Mouse (Mus musculus) CH12.LX (cell line): ENCODE measurements around the gene Cspg4. TPM values are rescaled to one million over a fixed set of nuclear protein-coding genes. Genes with fewer than 3 reads are reported as not detected.

Source experiments
- DNase-seq: peaks from one replicate; pipeline ENCODE4 v3.0.0-alpha.2; 2013; ENCODE audit errors: extremely low read depth
- H3K27ac ChIP-seq: 2 replicates; pipeline ENCODE4 v1.5.1; 2012; ENCODE audit warnings: low read depth, mild to moderate bottlenecking, control low read depth, moderate library complexity; ENCODE audit not compliant: insufficient read depth
- H3K27me3 ChIP-seq: replicated peaks from 2 replicates; pipeline ENCODE3; 2012; ENCODE audit warnings: inconsistent platforms
- H3K36me3 ChIP-seq, 2 experiments: replicated peaks in 1 of 2; 2 replicates each; pipeline versions ENCODE3 to v1.6.1; 2012; ENCODE audit warnings: inconsistent platforms in 1 of 2, low read length in 1 of 2, mild to moderate bottlenecking in 1 of 2, mixed read lengths in 1 of 2, moderate library complexity in 1 of 2; ENCODE audit not compliant: control insufficient read depth in 1 of 2, insufficient read depth in 1 of 2
- H3K4me1 ChIP-seq, 2 experiments: 2 replicates each; pipeline ENCODE4 v1.6.1; 2012; ENCODE audit warnings: inconsistent platforms in 1 of 2, moderate library complexity in 1 of 2; ENCODE audit not compliant: insufficient read depth in 2 of 2, control insufficient read depth in 1 of 2
- H3K4me2 ChIP-seq: 2 replicates; pipeline ENCODE4 v1.6.1; 2012; ENCODE audit warnings: low read depth, mild to moderate bottlenecking, control low read depth; ENCODE audit not compliant: poor library complexity, insufficient read depth, severe bottlenecking
- H3K4me3 ChIP-seq, 3 experiments: fragments of 150-350 bp in 1 of 3; sonication (generic) in 1 of 3; replicated peaks in 1 of 3; 2 replicates each; pipeline versions ENCODE3 to v1.5.1; 2011 to 2012; ENCODE audit warnings: low read depth in 2 of 3, low read length in 2 of 3, mild to moderate bottlenecking in 2 of 3, moderate library complexity in 2 of 3, control low read depth in 1 of 3, improper control_type of control experiment in 1 of 3, inconsistent platforms in 1 of 3, mixed read lengths in 1 of 3; ENCODE audit not compliant: poor library complexity in 1 of 3
- H3K79me2 ChIP-seq: replicated peaks from 2 replicates; pipeline ENCODE4 v1.6.1; 2012; ENCODE audit warnings: mild to moderate bottlenecking, moderate library complexity; ENCODE audit not compliant: control insufficient read depth, poor library complexity, insufficient read depth, severe bottlenecking; ENCODE audit errors: extremely low read depth
- H3K9ac ChIP-seq: 2 replicates; pipeline ENCODE4 v1.6.1; 2012; ENCODE audit warnings: low read depth, mild to moderate bottlenecking, control low read depth, moderate library complexity; ENCODE audit not compliant: insufficient read depth
- H3K9me3 ChIP-seq: replicated peaks from 2 replicates; pipeline ENCODE3; 2012; ENCODE audit warnings: low read length, inconsistent platforms, mixed read lengths
- BHLHE40 ChIP-seq: IDR thresholded peaks from 2 replicates; pipeline ENCODE4 v1.6.1; 2011; ENCODE audit warnings: mild to moderate bottlenecking, low read depth, low read length, improper control_type of control experiment
- CHD1 ChIP-seq: IDR thresholded peaks from 2 replicates; pipeline ENCODE4 v1.6.1; 2012; ENCODE audit warnings: low read depth, low read length, improper control_type of control experiment, inconsistent platforms
- CHD2 ChIP-seq: IDR thresholded peaks from 2 replicates; pipeline ENCODE4 v1.6.1; 2011; ENCODE audit warnings: low read length, improper control_type of control experiment
- ELF1 ChIP-seq: IDR thresholded peaks from 2 replicates; pipeline ENCODE4 v1.6.1; 2014; ENCODE audit warnings: low read depth, mild to moderate bottlenecking, inconsistent platforms, low read length, improper control_type of control experiment
- EP300 ChIP-seq: IDR thresholded peaks from 2 replicates; pipeline ENCODE4 v1.6.1; 2011; ENCODE audit warnings: low read length, improper control_type of control experiment
- ETS1 ChIP-seq: conservative IDR thresholded peaks from 2 replicates; pipeline ENCODE4 v1.6.1; 2012; ENCODE audit warnings: low read depth, mild to moderate bottlenecking, inconsistent platforms, low read length, improper control_type of control experiment, moderate library complexity
- GABPA ChIP-seq: IDR thresholded peaks from 2 replicates; pipeline ENCODE4 v1.6.1; 2012; ENCODE audit warnings: low read depth, low read length, improper control_type of control experiment, inconsistent platforms; ENCODE audit not compliant: insufficient replicate concordance
- HCFC1 ChIP-seq: IDR thresholded peaks from 2 replicates; pipeline ENCODE4 v1.6.1; 2012; ENCODE audit warnings: low read depth, mild to moderate bottlenecking, inconsistent platforms, low read length, improper control_type of control experiment
- JUN ChIP-seq: IDR thresholded peaks from 2 replicates; pipeline ENCODE4 v1.6.1; 2011; ENCODE audit warnings: low read depth, mild to moderate bottlenecking, low read length, improper control_type of control experiment, moderate library complexity; ENCODE audit not compliant: insufficient read depth
- JUND ChIP-seq: conservative IDR thresholded peaks from 2 replicates; pipeline ENCODE4 v1.6.1; 2011; ENCODE audit warnings: low read depth, low read length, improper control_type of control experiment
- KAT2A ChIP-seq: IDR thresholded peaks from 2 replicates; pipeline ENCODE4 v1.6.1; 2012; ENCODE audit warnings: low read length, improper control_type of control experiment, inconsistent platforms; ENCODE audit not compliant: insufficient replicate concordance
- MAFK ChIP-seq: IDR thresholded peaks from 2 replicates; pipeline ENCODE4 v1.6.1; 2011; ENCODE audit warnings: low read length, improper control_type of control experiment; ENCODE audit not compliant: insufficient replicate concordance
- MAX ChIP-seq: IDR thresholded peaks from 2 replicates; pipeline ENCODE4 v1.6.1; 2011; ENCODE audit warnings: low read length, improper control_type of control experiment
- MAZ ChIP-seq: IDR thresholded peaks from 2 replicates; pipeline ENCODE4 v1.6.1; 2012; ENCODE audit warnings: low read depth, mild to moderate bottlenecking, inconsistent platforms, low read length, improper control_type of control experiment, moderate library complexity
- MEF2A ChIP-seq: IDR thresholded peaks from 2 replicates; pipeline ENCODE4 v1.6.1; 2014; ENCODE audit warnings: low read depth, mild to moderate bottlenecking, inconsistent platforms, low read length, improper control_type of control experiment, borderline replicate concordance
- MXI1 ChIP-seq: IDR thresholded peaks from 2 replicates; pipeline ENCODE4 v1.6.1; 2011; ENCODE audit warnings: mild to moderate bottlenecking, low read depth, low read length, improper control_type of control experiment
- MYC ChIP-seq: IDR thresholded peaks from 2 replicates; pipeline ENCODE4 v1.6.1; 2011; ENCODE audit warnings: low read depth, mild to moderate bottlenecking, improper control_type of control experiment, low read length
- NELFE ChIP-seq: IDR thresholded peaks from 2 replicates; pipeline ENCODE4 v1.6.1; 2011; ENCODE audit warnings: low read depth, low read length, improper control_type of control experiment
- POLR2A ChIP-seq: IDR thresholded peaks from 2 replicates; pipeline ENCODE4 v1.6.1; 2011; ENCODE audit warnings: low read depth, mild to moderate bottlenecking, improper control_type of control experiment, low read length
- POLR2AphosphoS2 ChIP-seq: IDR thresholded peaks from 2 replicates; pipeline ENCODE4 v1.6.1; 2011; ENCODE audit warnings: low read depth, low read length, improper control_type of control experiment
- RAD21 ChIP-seq: IDR thresholded peaks from 2 replicates; pipeline ENCODE4 v1.6.1; 2011; ENCODE audit warnings: low read depth, mild to moderate bottlenecking, low read length, improper control_type of control experiment, moderate library complexity
- RCOR1 ChIP-seq: conservative IDR thresholded peaks from 2 replicates; pipeline ENCODE4 v1.6.1; 2012; ENCODE audit warnings: low read depth, mild to moderate bottlenecking, inconsistent platforms, low read length, improper control_type of control experiment
- SMC3 ChIP-seq: IDR thresholded peaks from 2 replicates; pipeline ENCODE4 v1.6.1; 2011; ENCODE audit warnings: low read depth, low read length, improper control_type of control experiment
- TCF12 ChIP-seq: IDR thresholded peaks from 2 replicates; pipeline ENCODE4 v1.6.1; 2014; ENCODE audit warnings: low read depth, mild to moderate bottlenecking, inconsistent platforms, low read length, improper control_type of control experiment
- USF2 ChIP-seq: conservative IDR thresholded peaks from 2 replicates; pipeline ENCODE4 v1.6.1; 2011; ENCODE audit warnings: low read depth, low read length, improper control_type of control experiment
- ZKSCAN1 ChIP-seq: IDR thresholded peaks from 2 replicates; pipeline ENCODE4 v1.6.1; 2012; ENCODE audit warnings: low read depth, inconsistent platforms, low read length, improper control_type of control experiment, borderline replicate concordance
- ZMIZ1 ChIP-seq: IDR thresholded peaks from 2 replicates; pipeline ENCODE4 v1.6.1; 2012; ENCODE audit warnings: low read depth, mild to moderate bottlenecking, inconsistent platforms, low read length, improper control_type of control experiment
- ZNF384 ChIP-seq: IDR thresholded peaks from 2 replicates; pipeline ENCODE4 v1.6.1; 2012; ENCODE audit warnings: low read depth, low read length, improper control_type of control experiment, inconsistent platforms
- dilution Hi-C: fragments of 300-500 bp; cut with MboI; formaldehyde crosslinking; loops from 2 replicates; pipeline ENCODE4 v1.14.3; 2020; ENCODE audit warnings: low sequenced_read_pairs; ENCODE audit not compliant: extremely low pct_unique_long_range_greater_than_20kb, extremely low pct_ligation_motif_present
- in situ Hi-C: fragments of 300-500 bp; cut with MboI; formaldehyde crosslinking; loops from 3 replicates; pipeline ENCODE4 v1.14.3; 2019; ENCODE audit warnings: low sequenced_read_pairs, low pct_ligation_motif_present, low pct_unique_long_range_greater_than_20kb, mixed read lengths
- polyA plus RNA-seq: library from polyadenylated mRNA; unstranded; fragments of >175 nt; gene quantifications from 2 replicates; pipeline ENCODE4 v1.2.1, GENCODE M21; 2012; ENCODE audit warnings: low read depth; ENCODE audit not compliant: insufficient read length
- total RNA-seq, 2 experiments: library from RNA; depleted of rRNA; stranded (reverse); fragments of 300-350 nt in 1 of 2; fragments of >200 nt in 1 of 2; gene quantifications; 2 replicates each; pipeline ENCODE4 v1.2.3; 2012 to 2014

The Cspg4 gene
- total and polyA plus RNA-seq, 3 experiments, result 0.06 to 0.08 TPM; not detected in 1

DNA sequence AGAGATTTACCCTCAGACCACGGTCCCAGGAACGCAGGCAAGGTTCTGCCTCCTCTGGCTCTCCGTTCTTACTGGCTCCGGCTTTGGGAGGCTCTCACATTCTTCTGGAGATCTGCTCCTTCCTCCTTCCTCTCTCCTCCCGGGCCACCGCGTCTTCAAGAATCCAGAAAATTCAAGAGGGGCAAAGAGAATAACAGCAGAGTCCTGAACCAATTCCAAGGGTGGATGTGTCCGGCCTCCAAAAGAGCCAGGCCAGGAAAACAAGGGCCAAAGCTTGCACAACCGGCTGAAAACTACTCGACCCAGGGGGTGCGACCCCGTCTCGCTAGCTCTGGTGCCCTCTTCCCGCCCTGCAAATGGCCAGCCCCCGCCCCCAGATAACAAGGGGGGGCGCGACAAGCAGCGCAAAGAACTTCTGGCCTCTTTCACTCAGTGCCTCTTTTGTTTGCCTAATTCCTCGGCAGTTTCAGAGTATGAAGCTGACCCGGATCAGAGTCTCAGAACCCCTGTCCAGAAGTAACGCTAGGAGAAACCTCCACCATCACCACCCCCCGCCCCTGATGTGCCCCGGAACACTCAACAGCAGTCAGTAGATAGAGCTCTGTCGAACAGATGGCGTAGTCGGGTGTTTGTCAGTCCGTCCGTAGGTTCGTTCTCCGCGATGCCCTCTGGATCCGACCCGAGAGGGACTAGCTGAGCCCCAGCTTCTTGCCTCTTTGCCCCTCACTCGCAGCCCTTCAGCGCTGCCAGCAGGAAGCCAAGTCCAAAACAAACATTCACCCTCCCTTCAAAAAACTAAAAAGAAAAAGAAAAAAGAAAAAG is 62.6 kb downstream of the Cspg4 start:
- dilution Hi-C loops (no loop called here), in situ Hi-C loops (no loop called here)
- Histone ChIP-seq H3K4me3 (peak overlapping the region; percentile 66 to 79 (median 77)), H3K9me3 (no peaks in the 10 kb centered on the region), H3K79me2 (no peaks in the 10 kb centered on the region), H3K27me3 (peaks cover 25% of the 10 kb centered on the region), H3K9ac (peak overlapping the region; percentile 87), H3K36me3 (peaks cover 0 to 36% of the 10 kb centered on the region in 2 experiments), H3K4me2 (peak overlapping the region; percentile 68), H3K4me1 (peaks cover 17 to 34% of the 10 kb centered on the region in 2 experiments), H3K27ac (no peak overlapping the region)
- TF ChIP-seq ZNF384 (no peak), ZMIZ1 (no peak), RAD21 (no peak), POLR2AphosphoS2 (no peak)
- DNase-seq, result no peak

DNA sequence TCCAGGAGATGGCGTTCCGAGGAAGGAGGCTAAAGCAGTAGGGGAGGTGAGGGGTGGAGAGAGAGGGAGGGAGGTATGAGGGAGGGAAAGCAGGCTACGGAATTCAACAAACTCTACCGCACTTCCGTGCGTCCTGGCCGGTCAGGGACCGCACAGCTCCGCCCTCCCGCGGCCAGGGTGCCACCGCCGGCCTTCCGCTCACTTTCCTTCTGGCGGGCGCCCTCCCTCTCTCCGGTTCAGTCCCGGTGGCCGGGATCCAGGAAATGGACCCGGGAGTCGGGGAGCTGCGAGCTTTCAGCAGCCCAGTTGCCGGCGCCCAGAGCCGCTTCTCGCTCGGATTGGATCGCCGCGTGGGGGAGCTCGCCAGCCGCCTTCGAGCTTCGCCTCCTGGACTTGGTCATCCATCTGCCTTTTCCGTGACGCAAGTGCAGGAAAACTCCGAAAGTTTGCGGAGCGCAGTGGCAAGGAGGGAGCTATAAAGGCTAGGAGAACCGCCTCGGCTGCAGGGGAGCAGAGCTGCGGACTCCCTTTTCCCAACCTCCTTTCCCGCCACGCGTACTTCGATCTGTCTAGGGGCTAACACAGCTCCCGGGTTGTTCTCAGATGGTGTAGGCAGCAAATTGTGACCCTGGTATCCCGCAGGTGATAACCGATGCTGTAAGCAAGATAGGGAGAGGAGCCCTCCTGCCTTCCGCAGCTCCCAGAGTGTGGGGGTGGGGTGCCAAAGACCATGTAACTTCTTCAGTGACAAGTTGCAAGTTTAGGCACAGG is 63.4 kb downstream of the Cspg4 start, which contains the start of gene Snx33:
Gene Snx33, minus strand, starts transcription at position 331 of the 771 bp plus-strand sequence.
- no peaks in the 10 kb centered on the region for H3K79me2 ChIP-seq
- DNase-seq, result peak; percentile 63
- H3K4me1 ChIP-seq, result peaks cover 17 to 34% of the 10 kb centered on the region in 2 experiments
- H3K9me3 ChIP-seq, result no peaks in the 10 kb centered on the region
- H3K4me2 ChIP-seq, result peak within 1 kb of the TSS; percentile 68
- dilution Hi-C loops, result no loop called here
- peak within 1 kb of the TSS; percentile 66 to 79 (median 77) for H3K4me3 ChIP-seq
- in situ Hi-C loops, result no loop called here
- H3K27ac ChIP-seq, result no peak within 1 kb of the TSS
- peak within 1 kb of the TSS; percentile 87 for H3K9ac ChIP-seq
- H3K36me3 ChIP-seq, result peaks cover 0 to 29% of the 10 kb centered on the region in 2 experiments
- H3K27me3 ChIP-seq, result peaks cover 28% of the 10 kb centered on the region
- TF ChIP-seq MAZ (no peak; the same call in 1 of the 2 replicates), POLR2A (peak; percentile 67), POLR2AphosphoS2 (no peak), MAFK (no peak), MYC (0 out of 2 replicates have a peak, but pooled peaks have one; percentile 32), ETS1 (no peak), USF2 (no peak), ZKSCAN1 (no peak), ELF1 (peak; percentile 69), CHD2 (0 out of 2 replicates have a peak, but pooled peaks have one; percentile 22), JUN (no peak), MXI1 (0 out of 2 replicates have a peak, but pooled peaks have one; percentile 24), MAX (peak; percentile 31; the same call in 1 of the 2 replicates), SMC3 (peak; percentile 23; the same call in 1 of the 2 replicates), EP300 (0 out of 2 replicates have a peak, but pooled peaks have one; percentile 21), ZMIZ1 (no peak), BHLHE40 (peak; percentile 14; the same call in 1 of the 2 replicates), CHD1 (no peak), JUND (no peak), TCF12 (0 out of 2 replicates have a peak, but pooled peaks have one; percentile 26), GABPA (no peak), MEF2A (peak; percentile 4; the same call in 1 of the 2 replicates), RCOR1 (no peak), KAT2A (no peak), HCFC1 (no peak), NELFE (peak; percentile 54)
